Mouse (Mus musculus) 3134 (cell line): ENCODE results near the gene Apobr.

Source experiments
- DNase-seq: peaks from one replicate; pipeline ENCODE4 v3.0.0-alpha.2; 2011; ENCODE audit warnings: low spot score; ENCODE audit not compliant: insufficient read length; ENCODE audit errors: extremely low read depth

Apobr gene

DNA sequence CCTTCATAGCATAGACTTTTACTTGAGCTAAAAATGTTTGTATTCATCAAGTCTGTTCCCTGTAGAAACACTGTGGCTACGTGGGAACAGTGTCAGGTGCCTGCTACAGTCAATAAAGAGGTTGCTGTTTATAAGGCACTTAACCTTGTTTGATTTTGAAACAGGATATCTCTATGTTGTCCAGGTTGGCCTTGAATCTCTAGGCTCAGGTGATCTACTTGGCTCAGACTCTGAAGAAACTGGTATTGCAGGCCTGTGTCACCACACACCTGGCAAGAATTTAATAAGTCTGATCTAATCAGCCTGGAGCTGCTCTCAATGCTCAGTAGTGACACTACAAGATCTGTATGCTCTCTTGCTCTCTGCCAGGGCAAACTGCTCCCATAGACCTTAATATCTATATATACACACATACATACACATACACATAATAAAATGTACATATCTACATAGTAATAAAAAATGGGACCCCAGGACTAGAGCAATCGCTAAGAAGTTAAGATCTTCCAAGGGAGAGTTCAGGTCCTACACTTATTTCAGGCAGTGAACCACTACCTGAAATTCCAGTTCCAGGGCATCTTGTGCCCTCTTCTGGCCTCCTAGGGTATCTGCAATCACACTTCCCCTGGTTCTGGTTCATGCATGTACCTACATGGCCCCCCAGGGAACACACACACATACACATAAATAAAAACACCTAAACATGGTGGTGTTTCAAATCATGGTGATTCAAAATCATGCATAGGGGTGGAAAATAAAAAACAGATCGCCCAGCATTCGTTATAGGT is 52.2 kb downstream of the Apobr start:
- no peak for DNase-seq
